Mouse (Mus musculus) lung, postnatal 10 days (tissue): Measurements from ENCODE around the gene Wrap53.
"Not testable (repeated sequence)": the region's sequence is repeated elsewhere in the genome, so short reads cannot be mapped to it uniquely, and the experiment has no call there.

Source experiments
- DNase-seq: peaks from one replicate; pipeline ENCODE4 v3.0.0; 2021

Wrap53 gene

GRCm38 (mm10) chr11:69560896-69561854 is 18.9 kb downstream of the Wrap53 start:
- DNase-seq: no peak

- peak; percentile 64 for DNase-seq
These were observed 19.9 kb downstream of the Wrap53 start, which contains the start of gene Efnb3 for GRCm38 (mm10) chr11:69559851-69560765. TSS of gene Efnb3 (minus strand) at chr11:69560205.

GRCm38 (mm10) chr11:69559183-69559582 is 20.9 kb downstream of the Wrap53 start:
- DNase-seq: no peak

DNA sequence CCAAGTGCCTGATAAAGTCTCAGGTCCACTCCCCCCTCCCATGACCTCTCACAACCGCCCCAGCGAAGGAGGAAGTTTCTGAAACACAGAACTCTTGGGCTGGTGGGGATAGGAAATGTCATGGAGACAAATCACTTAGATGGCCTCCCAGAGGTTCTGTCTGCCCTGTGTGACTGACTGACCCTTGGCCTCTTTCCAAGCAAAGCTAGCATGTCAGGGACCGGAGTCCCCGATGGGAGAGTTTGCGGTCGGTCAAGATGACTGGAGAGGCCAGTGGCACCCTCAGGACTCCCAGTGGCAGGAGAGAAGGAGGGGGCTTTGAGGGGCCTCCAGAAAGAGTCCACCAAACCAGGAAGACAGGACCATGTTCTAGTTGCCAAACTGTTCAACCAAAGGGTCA is 21.3 kb downstream of the Wrap53 start:
- DNase-seq: no peak

GRCm38 (mm10) chr11:69557381-69557958 is 22.6 kb downstream of the Wrap53 start:
- no peak for DNase-seq

DNA sequence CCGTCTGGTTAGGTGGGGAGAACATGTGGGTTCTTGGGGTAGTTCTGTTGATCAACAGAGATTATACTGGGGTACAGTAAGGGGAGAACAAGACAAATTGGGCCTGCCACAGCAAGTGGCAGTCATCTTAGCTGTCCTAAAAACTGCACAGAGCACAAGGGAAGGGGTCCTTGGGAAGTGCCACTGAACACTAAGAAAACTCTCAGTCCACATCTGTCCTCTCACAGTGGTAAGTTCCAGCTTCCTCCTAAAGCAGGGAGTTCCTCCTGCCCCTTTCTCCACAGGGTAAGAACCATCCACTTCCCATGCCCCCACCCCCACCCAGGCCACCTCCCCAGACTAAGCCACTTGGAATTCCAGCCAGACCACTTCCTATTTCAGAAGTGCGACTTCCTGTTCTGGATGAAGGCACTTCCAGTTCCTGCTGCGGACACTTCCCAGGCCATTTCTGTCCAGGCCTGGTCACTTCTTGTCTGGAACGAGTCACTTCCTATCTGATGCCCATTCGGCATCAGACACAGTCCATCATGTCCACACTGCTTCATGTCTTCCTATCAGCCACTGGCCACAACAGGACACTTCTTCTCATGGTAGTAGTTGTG is 25.4 kb downstream of the Wrap53 start:
- no peak for DNase-seq

DNA sequence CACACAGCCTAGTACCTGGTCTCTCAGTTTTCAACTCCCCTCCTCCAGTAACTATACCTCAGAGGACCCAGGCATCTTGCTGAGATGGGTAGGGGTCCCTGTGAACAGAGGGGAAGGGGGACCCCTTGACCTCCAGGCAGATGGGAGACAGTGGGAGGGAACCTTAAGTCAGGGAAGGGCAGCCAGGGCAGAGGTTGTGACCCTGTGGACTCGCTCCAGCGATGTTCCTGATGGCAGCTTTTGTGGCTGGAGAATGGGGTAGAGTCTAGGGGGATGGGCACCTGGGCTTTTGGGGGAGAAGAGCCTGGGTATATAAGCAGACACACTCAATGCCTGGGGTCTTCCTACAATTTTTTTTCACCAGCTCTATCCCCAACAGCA is 26.7 kb downstream of the Wrap53 start:
- no peak for DNase-seq

DNA sequence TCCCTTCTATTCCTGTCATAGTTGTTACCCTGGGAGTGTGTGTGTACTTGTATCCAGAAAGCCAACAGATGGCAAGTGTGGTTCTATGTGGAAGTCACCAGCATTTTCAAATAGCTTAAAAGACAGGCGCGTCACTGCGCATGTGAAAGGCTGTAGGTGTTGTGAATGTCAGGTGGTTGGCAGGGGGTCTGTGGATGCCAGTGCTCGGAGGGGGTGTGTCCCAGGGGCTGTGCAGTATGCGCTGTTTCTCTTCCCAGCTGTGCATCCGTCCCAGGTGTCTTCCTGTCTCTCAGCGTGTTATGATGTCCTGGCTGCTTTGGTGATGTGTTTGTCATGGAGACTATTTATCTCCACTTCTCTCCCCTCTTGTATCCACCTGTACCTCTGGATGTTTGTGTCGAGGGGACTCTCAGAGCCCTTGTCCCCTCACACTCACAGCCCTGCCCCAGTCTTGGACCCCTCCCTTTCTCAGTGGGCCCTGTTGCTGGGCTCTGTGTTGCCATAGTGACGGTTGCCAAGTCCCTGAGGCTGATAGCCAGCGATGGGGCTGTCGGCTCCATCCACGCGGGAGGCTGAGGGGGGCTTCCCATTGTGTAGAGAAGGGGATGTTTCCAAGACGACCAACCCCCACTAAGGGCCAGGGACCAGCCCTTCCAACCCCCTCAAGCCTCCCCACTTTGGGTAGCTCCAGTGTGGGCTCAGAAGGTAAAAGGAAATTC is 27.3 kb downstream of the Wrap53 start:
- no peak for DNase-seq

DNA sequence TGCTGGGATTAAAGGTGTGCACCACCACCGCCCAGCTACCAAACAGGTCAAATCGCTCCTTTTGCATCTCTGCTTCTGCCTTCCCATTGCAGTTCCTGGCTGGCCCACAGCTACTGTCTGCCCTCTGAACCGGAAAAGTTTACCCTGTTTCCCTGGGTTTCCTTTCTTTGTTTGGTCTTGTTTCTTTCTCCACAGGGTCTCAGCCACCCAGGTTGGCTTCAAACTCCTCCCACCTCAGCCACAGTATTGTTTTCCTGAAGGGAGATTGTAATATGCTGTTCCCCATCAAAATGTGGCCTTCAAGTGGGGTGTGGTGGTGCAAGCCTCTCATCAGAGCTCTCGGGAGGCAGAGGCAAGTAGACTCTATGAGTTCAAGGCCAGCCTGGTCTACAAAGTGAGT is 28.7 kb downstream of the Wrap53 start:
- no peak for DNase-seq

GRCm38 (mm10) chr11:69549060-69549656 is 30.9 kb downstream of the Wrap53 start, which contains the start of gene Dnah2:
TSS of gene Dnah2 (minus strand) at chr11:69549110.
- DNase-seq: no peak

GRCm38 (mm10) chr11:69547071-69547470 is 33.0 kb downstream of the Wrap53 start:
- peak; percentile 73 for DNase-seq

DNA sequence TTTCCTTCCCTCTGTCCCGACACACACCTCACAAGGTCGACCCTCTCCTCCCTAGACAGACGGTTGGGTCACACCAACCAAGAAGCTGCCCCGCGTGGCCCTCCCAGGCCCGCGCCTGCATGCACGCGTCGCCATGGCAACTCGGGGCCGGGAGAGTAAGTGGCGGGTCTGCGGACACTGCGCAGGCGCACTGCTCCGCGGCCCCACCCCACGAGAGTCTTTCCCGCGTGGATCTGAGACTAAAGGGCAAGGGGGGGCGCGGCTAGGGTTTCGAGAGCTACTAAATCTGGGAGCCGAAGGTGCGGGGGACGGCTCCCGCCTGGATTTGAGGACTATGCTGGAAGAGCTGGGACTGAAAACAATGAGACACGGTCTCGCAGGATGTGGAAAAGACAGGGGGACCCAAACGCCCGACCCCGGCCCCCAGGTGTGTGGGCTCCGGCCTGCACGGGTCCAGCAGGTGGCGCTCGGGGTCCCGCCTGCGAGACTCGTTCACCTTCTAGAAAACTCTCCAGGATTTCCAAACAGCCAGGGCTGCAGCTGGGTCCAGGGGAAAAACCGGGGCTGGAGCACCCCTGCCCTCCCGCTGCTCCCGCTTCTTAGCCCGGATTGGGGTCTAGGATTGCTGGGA is 33.5 kb downstream of the Wrap53 start:
- peak; percentile 88 for DNase-seq

GRCm38 (mm10) chr11:69545957-69546356 is 34.1 kb downstream of the Wrap53 start:
- no peak for DNase-seq

DNA sequence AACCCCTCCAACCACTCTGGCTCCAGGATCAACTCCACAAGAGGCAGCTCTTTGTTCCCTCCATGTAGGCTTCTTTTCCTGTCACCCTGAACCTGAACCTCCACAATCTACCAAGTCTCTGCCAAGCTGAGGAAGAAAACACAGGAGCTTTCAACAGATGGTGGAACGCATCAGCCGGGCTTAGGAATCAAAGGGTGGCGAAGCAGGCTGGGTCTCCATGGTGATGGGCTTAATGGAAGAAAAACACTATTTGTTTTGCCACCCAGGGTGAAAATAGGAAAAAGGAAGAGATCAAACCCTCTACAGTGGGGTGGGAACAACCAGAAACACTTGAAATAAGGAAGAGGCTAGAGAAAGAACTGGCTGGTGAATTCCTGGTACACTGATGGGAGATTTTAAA is 36.5 kb downstream of the Wrap53 start:
- DNase-seq: no peak

DNA sequence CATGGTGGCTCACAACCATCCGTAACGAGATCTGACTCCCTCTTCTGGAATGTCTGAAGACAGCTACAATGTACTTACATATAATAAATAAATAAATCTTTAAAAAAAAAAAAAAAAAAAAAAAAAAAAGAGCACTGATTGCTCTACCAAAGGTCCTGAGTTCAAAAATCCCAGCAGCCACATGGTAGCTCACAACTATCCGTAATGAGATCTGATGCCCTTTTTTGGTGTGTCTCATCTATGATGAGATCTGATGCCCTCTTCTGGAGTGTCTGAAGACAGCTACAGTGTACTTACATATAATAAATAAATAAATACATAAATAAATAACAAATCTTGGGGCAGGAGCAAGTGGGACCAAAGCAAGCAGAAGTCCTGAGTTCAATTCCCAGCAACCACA is 38.3 kb downstream of the Wrap53 start:
- DNase-seq: not testable (repeated sequence)

DNA sequence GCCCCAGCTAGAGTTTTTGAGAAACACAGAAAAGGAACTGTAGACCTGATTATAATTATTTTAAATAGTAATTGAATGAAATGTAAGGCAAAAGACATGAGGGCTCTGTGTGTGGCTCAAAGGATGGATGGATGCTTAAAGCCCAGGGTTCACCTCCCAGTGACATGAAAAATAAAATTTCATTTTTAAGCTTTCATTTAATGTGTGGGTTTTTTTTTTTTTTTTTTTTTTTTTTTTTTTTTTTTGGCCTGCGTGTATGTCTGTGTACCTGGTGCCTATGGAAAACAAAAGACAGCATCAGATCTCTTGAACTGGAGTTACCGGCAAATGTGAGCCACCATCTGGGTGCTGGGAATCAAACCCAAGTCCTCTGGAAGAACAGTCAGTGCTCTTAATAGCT is 39.4 kb downstream of the Wrap53 start:
- DNase-seq: no peak

GRCm38 (mm10) chr11:69534990-69535389 is 45.1 kb downstream of the Wrap53 start:
- no peak for DNase-seq

DNA sequence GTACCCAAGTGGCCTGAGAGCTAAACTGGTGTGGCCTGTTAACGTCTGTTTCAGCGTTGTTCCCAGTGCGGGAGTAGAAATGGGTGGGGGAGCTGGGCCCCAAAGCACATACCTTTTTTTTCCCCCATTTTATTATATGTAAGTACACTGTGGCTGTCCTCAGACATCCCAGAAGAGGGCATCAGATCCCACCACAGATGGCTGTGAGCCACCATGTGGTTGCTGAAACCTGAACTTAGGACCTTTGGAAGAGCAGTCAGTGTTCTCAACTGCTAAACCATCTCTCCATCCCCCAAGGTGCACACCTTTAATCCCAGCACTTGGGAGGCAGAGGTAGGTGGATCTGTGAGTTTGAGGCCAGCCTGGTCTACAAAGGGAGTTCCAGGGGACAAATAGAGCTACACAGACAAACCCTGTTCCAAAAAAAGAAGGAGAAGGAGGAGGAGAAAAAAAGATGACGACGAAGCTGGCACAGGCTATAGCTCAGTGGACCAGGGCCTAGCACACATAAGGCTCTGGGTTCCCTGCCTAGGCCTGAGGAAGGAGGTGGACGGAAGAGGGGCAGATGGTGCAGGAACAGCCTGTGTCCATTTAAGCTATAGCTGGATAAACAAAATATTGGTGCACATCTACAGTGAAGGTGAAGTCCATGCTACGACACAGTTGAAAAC is 47.4 kb downstream of the Wrap53 start:
- DNase-seq: no peak

DNA sequence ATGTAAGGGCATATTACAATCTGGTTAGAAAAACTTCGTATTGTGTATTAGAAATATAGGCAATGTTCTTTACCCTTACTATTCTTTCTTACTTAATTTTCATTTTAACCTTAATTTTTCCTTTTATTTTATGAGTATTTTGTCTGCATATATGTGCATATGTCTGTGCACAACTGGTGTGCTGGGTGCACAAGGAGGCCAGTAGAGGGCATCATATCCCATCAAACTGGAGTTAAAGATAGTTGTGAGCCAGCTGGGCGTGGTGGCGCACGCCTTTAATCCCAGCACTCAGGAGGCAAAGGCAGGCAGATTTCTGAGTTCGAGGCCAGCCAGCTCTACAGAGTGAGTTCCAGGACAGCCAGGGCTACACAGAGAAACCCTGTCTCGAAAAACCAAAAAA is 49.3 kb downstream of the Wrap53 start:
- not testable (repeated sequence) for DNase-seq

DNA sequence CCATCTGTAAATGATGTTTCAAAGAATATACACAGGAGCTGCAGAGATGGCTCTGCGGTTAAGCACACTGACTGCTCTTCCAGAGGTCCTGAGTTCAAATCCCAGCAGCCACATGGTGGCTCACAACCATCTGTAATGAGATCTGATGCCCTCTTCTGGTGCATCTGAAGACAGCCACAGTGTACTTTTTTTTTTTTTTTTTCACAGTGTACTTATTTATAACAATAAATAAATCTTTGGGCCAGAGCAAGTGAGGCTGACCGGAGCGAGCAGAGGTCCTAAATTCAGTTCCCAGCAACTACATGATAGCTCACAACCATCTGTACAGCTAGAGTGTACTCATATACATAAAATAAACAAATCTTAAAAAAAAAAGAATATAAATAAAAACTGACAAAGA is 49.8 kb downstream of the Wrap53 start:
- not testable (repeated sequence) for DNase-seq

DNA sequence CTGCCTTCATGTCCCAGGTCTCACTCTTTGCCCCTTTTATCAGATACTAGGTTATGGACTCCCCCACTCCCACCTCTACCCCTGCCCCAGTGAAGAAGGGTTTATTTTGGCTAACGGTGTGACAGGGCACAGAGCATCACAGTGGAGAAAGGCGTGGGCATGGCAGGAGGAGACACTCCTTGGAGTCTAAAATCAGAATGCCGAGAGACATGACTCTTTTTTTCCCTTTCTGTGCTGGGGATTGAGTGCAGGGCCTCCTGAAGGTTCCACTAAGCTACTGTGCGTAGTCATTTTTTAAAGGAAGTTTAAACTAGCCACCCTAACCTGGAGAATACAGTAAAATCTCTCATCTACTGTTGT is 52.0 kb downstream of the Wrap53 start:
- DNase-seq: no peak
